Mouse (Mus musculus) intestine, postnatal 0 days (tissue): ENCODE data around the gene Ssr1. TPM values are rescaled to one million over a fixed set of nuclear protein-coding genes. Genes with fewer than 3 reads are reported as not detected.
A peak's percentile ranks its signal among the peaks of the same experiment; 100 is the strongest.

Source experiments
- ATAC-seq: fragments of 200-750 bp; cut with Nextera tagmentation; 2 replicates; pipeline ENCODE4 v1.8.0; 2017; ENCODE audit warnings: mild to moderate bottlenecking, moderate TSS enrichment, moderate library complexity
- H3K27ac ChIP-seq: fragments of 300-500 bp; sonication (generic); 2 replicates; pipeline ENCODE4 v1.5.1; 2014; ENCODE audit warnings: mild to moderate bottlenecking, low read depth, low read length, moderate library complexity
- H3K27me3 ChIP-seq: fragments of 300-500 bp; sonication (generic); replicated peaks from 2 replicates; pipeline ENCODE4 v1.6.1; 2014; ENCODE audit warnings: low read length, mixed read lengths; ENCODE audit not compliant: control insufficient read depth, insufficient read depth
- H3K36me3 ChIP-seq: fragments of 300-500 bp; sonication (generic); 2 replicates; pipeline ENCODE4 v1.6.1; 2014; ENCODE audit warnings: mild to moderate bottlenecking, moderate library complexity; ENCODE audit not compliant: control insufficient read depth, insufficient read depth
- H3K4me1 ChIP-seq: fragments of 300-500 bp; sonication (generic); replicated peaks from 2 replicates; pipeline ENCODE4 v1.6.1; 2014; ENCODE audit warnings: antibody characterized with exemption, low read length, mixed read lengths; ENCODE audit not compliant: control insufficient read depth, insufficient read depth
- H3K4me2 ChIP-seq: fragments of 300-500 bp; sonication (generic); replicated peaks from 2 replicates; pipeline ENCODE4 v1.6.1; 2014; ENCODE audit warnings: low read depth, mild to moderate bottlenecking, moderate library complexity
- H3K4me3 ChIP-seq: fragments of 300-500 bp; sonication (generic); 2 replicates; pipeline ENCODE4 v1.5.1; 2014; ENCODE audit warnings: low read depth, low read length
- H3K9ac ChIP-seq: fragments of 300-500 bp; sonication (generic); 2 replicates; pipeline ENCODE4 v1.6.1; 2014; ENCODE audit warnings: mild to moderate bottlenecking, low read depth, low read length
- H3K9me3 ChIP-seq: fragments of 300-500 bp; sonication (generic); 2 replicates; pipeline ENCODE4 v1.6.1; 2016; ENCODE audit warnings: mixed run types; ENCODE audit not compliant: control insufficient read depth
- CTCF ChIP-seq: sonication (generic); IDR thresholded peaks from 2 replicates; pipeline ENCODE4 v1.5.1; 2016; ENCODE audit warnings: low read depth, mild to moderate bottlenecking, control low read depth, antibody characterized with exemption, moderate library complexity
- WGBS: fragments of 180-500 bp; shearing (Covaris S2); extraction: QIAGEN DNeasy Blood & Tissue Kit; methylation state at CpG from one replicate; pipeline ENCODE4 v1.1.7; 2014; 5-methylcytosine and 5-hydroxymethylcytosine counted together
- polyA plus RNA-seq: library from polyadenylated mRNA; unstranded; fragments of >200 nt; fragmentation: Nextera tagmentation; extraction: Ambion mirVana; gene quantifications from 2 replicates; pipeline ENCODE4 v1.2.1, GENCODE M21; 2015

Gene Ssr1
- polyA plus RNA-seq, 1 experiment from 2014 or later: 77.9 TPM

GRCm38 (mm10) chr13:37974731-37975130, 19.3 kb downstream of the Ssr1 start:
- Histone ChIP-seq H3K27me3 (no peaks in the 10 kb centered on the region), H3K4me2 (no peak overlapping the region), H3K9me3 (no peaks in the 10 kb centered on the region), H3K27ac (no peak overlapping the region), H3K4me3 (no peak overlapping the region), H3K36me3 (peaks cover 39% of the 10 kb centered on the region), H3K9ac (no peak overlapping the region), H3K4me1 (no peaks in the 10 kb centered on the region)
- WGBS: 85% methylated on average over 5 of the region's 5 CpGs
- no peak for ATAC-seq
- no peak for TF ChIP-seq CTCF

GRCm38 (mm10) chr13:37974036-37974435, 20.0 kb downstream of the Ssr1 start:
- TF ChIP-seq CTCF: no peak
- H3K9me3 ChIP-seq: no peaks in the 10 kb centered on the region
- H3K4me3 ChIP-seq: no peak overlapping the region
- no peak for ATAC-seq
- no peak overlapping the region for H3K27ac ChIP-seq
- H3K36me3 ChIP-seq: peaks cover 33% of the 10 kb centered on the region
- WGBS: 80% methylated on average over 6 of the region's 6 CpGs
- H3K4me1 ChIP-seq: no peaks in the 10 kb centered on the region
- no peak overlapping the region for H3K4me2 ChIP-seq
- H3K27me3 ChIP-seq: no peaks in the 10 kb centered on the region
- H3K9ac ChIP-seq: no peak overlapping the region

GRCm38 (mm10) chr13:37970887-37971530, 23.0 kb downstream of the Ssr1 start:
- Histone ChIP-seq H3K36me3 (peaks cover 9% of the 10 kb centered on the region; the same call in 1 of the 2 replicates), H3K27me3 (no peaks in the 10 kb centered on the region), H3K4me1 (no peaks in the 10 kb centered on the region), H3K4me2 (no peak overlapping the region), H3K9me3 (no peaks in the 10 kb centered on the region), H3K27ac (no peak overlapping the region; the same call in 1 of the 2 replicates), H3K9ac (no peak overlapping the region), H3K4me3 (no peak overlapping the region)
- WGBS: 52% methylated on average over 11 of the region's 11 CpGs
- ATAC-seq: peak; percentile 82
- peak; percentile 69 for TF ChIP-seq CTCF

GRCm38 (mm10) chr13:37969988-37970387, 24.0 kb downstream of the Ssr1 start:
- H3K9me3 ChIP-seq: no peaks in the 10 kb centered on the region
- ATAC-seq: no peak
- H3K27me3 ChIP-seq: no peaks in the 10 kb centered on the region
- H3K4me3 ChIP-seq: no peak overlapping the region
- 72% methylated on average over 8 of the region's 8 CpGs for WGBS
- H3K9ac ChIP-seq: no peak overlapping the region
- no peaks in the 10 kb centered on the region for H3K4me1 ChIP-seq
- no peak for TF ChIP-seq CTCF
- H3K27ac ChIP-seq: no peak overlapping the region
- H3K4me2 ChIP-seq: no peak overlapping the region
- H3K36me3 ChIP-seq: peaks cover under 1% of the 10 kb centered on the region; the same call in 1 of the 2 replicates

DNA sequence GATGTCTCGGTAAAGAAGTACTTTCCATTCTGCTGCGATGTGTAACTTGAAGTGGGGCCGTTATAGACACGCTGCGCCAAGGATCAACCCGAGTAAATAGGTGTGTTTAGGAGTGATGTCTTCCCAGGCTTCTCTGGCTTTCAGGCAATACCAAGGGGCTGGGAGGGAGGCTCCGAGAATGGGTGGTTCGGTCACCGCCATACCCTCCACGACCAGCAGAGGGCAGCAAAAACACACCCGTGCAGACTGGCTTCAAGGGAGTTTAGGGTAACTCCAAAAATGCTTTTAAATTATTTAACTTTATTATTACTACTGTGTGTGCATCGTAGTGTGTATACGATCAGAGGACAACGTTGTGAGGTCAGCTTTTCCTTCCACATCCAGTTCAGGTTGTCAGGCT, 24.7 kb downstream of the Ssr1 start:
- WGBS: 8% methylated on average over 14 of the region's 14 CpGs
- Histone ChIP-seq H3K36me3 (no peaks in the 10 kb centered on the region; the same call in 1 of the 2 replicates), H3K4me3 (no peak overlapping the region), H3K9me3 (no peaks in the 10 kb centered on the region), H3K27me3 (no peaks in the 10 kb centered on the region), H3K4me2 (no peak overlapping the region), H3K4me1 (no peaks in the 10 kb centered on the region), H3K27ac (no peak overlapping the region), H3K9ac (no peak overlapping the region)
- TF ChIP-seq CTCF: peak; percentile 93
- ATAC-seq: no peak

GRCm38 (mm10) chr13:37967565-37967964, 26.5 kb downstream of the Ssr1 start:
- H3K4me1 ChIP-seq: no peaks in the 10 kb centered on the region
- no peak for TF ChIP-seq CTCF
- H3K9me3 ChIP-seq: no peaks in the 10 kb centered on the region
- H3K4me3 ChIP-seq: no peak overlapping the region
- no peak overlapping the region for H3K27ac ChIP-seq
- H3K36me3 ChIP-seq: no peaks in the 10 kb centered on the region
- H3K9ac ChIP-seq: no peak overlapping the region
- H3K4me2 ChIP-seq: peak overlapping the region; percentile 4; the same call in 1 of the 2 replicates
- WGBS: 67% methylated on average over 10 of the region's 10 CpGs
- no peaks in the 10 kb centered on the region for H3K27me3 ChIP-seq
- ATAC-seq: no peak
